Mouse (Mus musculus): ENCODE data around the gene Mansc1. TPM values are rescaled to one million over a fixed set of nuclear protein-coding genes. Genes with fewer than 3 reads are reported as not detected.
A peak's percentile ranks its signal among the peaks of the same experiment; 100 is the strongest.

The Mansc1 gene
- polyA plus RNA-seq, 1 experiment from 2014 or later = 5.8 TPM

DNA sequence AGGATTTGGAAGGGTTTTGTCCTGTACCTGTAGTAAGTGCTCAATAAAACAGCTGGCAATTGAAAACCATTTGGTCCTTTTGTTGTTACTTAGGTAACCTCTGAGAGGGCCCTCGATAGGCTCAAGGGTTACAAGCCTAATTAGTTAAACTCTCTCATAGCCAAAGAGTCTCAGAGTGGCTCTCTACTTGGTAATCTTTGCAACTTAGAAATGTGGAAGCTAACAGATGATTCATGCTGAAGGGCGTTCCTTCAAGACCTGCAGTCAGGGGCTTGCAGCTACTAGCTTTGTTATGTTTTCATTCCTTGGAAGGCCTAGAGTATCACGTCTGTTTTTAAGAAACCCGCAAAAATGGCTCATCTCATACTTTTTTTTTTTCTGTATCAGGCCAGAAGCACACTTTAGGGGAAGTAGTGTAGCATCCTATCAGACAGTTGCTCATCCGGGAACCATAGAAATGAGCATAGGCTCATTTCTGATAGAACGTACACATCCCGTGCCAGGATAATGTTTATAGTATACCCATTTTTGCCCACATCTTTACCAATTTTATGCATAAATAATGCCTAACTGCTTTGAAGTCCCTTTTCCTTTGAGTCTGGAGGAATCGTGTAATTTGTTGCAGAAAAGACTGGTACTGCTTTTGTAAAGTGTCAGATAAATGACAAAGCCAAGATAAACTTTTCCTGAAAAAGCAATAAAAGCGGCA, 9.6 kb upstream of the Mansc1 start:
- ATAC-seq (ENCODE audit: low FRiP score, low TSS enrichment) = no peak
- H3K4me2 ChIP-seq (replicated peaks; ENCODE audit: low read depth, low read length) = peak overlapping the region; percentile 59
- peak overlapping the region; percentile 70 for H3K4me3 ChIP-seq (ENCODE audit: low read length)
- H3K27me3 ChIP-seq (ENCODE audit: control insufficient read depth, insufficient read depth, low read length) = no peaks in the 10 kb centered on the region
- no peaks in the 10 kb centered on the region for H3K9me3 ChIP-seq (ENCODE audit: control insufficient read depth, low read length)
- 67% methylated on average over 9 of the region's 9 CpGs for WGBS
- no peak overlapping the region for H3K27ac ChIP-seq (ENCODE audit: low read depth, low read length)
- no peak overlapping the region for H3K9ac ChIP-seq (ENCODE audit: low read depth, low read length)
- H3K4me1 ChIP-seq (ENCODE audit: control insufficient read depth, insufficient read depth, low read length) = no peaks in the 10 kb centered on the region
- H3K36me3 ChIP-seq (ENCODE audit: control insufficient read depth, insufficient read depth, low read length) = no peaks in the 10 kb centered on the region

DNA sequence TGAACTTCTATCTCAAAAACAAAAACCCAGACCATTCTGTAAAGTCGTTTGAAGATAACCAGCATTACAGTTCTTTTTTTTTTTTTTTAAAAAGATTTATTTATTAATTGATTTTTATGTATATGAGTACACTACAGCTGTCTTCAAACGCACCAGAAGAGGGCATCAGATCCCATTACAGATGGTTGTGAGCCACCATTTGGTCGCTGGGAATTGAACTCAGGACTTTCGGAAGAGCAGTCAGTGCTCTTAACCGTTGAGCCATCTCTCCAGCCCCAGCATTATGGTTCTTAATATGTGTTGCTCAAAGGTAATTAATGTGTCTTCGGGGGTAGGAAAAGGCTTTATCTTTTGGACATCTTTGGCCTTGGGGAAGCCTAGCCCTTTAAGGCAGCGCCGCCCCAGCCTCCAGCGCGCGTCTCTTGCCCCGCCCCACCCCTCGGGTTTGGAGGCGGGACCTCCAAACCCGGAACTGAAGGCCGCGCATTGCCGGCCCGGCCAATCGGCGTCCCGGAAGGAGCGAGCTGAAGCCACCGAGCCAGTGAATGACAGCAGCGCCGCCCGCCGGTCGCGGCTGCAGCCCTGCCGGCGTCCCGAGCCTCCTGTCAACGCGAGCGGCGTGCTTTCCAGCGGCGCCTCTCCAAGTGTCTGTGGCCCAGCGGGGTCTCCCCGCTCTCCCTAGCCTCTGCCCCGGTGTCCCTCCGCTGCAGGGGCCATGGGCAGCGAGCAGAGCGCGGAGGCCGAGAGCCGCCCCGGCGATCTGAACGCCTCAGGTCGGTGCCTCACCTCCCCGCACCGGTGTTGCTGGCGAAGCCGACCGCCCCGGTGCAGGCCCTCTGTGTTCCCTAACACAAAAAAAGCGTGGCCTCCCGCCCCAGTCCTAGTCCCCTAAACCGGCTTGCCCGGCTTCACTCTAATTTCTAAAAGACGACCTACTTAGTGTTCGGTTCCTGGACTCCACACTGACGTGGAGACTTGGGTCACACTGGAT, 8.5 kb upstream of the Mansc1 start:
- Histone ChIP-seq H3K36me3 (ENCODE audit: control insufficient read depth, insufficient read depth, low read length) (no peaks in the 10 kb centered on the region), H3K27me3 (ENCODE audit: control insufficient read depth, insufficient read depth, low read length) (no peaks in the 10 kb centered on the region), H3K4me1 (ENCODE audit: control insufficient read depth, insufficient read depth, low read length) (no peaks in the 10 kb centered on the region), H3K4me2 (replicated peaks; ENCODE audit: low read depth, low read length) (peak overlapping the region; percentile 59), H3K27ac (ENCODE audit: low read depth, low read length) (no peak overlapping the region), H3K9ac (ENCODE audit: low read depth, low read length) (peak overlapping the region; percentile 76), H3K9me3 (ENCODE audit: control insufficient read depth, low read length) (no peaks in the 10 kb centered on the region), H3K4me3 (ENCODE audit: low read length) (peak overlapping the region; percentile 70)
- ATAC-seq (ENCODE audit: low FRiP score, low TSS enrichment) = peak; percentile 99
- WGBS = 2% methylated on average over 65 of the region's 65 CpGs

GRCm38 (mm10) chr6:134639900-134640299, 7.6 kb upstream of the Mansc1 start:
- Histone ChIP-seq H3K4me3 (ENCODE audit: low read length) (no peak overlapping the region), H3K36me3 (ENCODE audit: control insufficient read depth, insufficient read depth, low read length) (no peaks in the 10 kb centered on the region), H3K9me3 (ENCODE audit: control insufficient read depth, low read length) (no peaks in the 10 kb centered on the region), H3K4me1 (ENCODE audit: control insufficient read depth, insufficient read depth, low read length) (no peaks in the 10 kb centered on the region), H3K27me3 (ENCODE audit: control insufficient read depth, insufficient read depth, low read length) (no peaks in the 10 kb centered on the region), H3K27ac (ENCODE audit: low read depth, low read length) (no peak overlapping the region), H3K4me2 (replicated peaks; ENCODE audit: low read depth, low read length) (no peak overlapping the region), H3K9ac (ENCODE audit: low read depth, low read length) (no peak overlapping the region)
- ATAC-seq (ENCODE audit: low FRiP score, low TSS enrichment) = no peak
- WGBS = 95% methylated on average over 1 of the region's 1 CpGs

GRCm38 (mm10) chr6:134639210-134639609, 6.9 kb upstream of the Mansc1 start, which contains the start of gene Borcs5:
Borcs5 (plus strand) TSS chr6:134639510.
- Histone ChIP-seq H3K4me1 (ENCODE audit: control insufficient read depth, insufficient read depth, low read length) (no peaks in the 10 kb centered on the region), H3K9me3 (ENCODE audit: control insufficient read depth, low read length) (no peaks in the 10 kb centered on the region), H3K9ac (ENCODE audit: low read depth, low read length) (no peak within 1 kb of the TSS), H3K4me3 (ENCODE audit: low read length) (no peak within 1 kb of the TSS), H3K27ac (ENCODE audit: low read depth, low read length) (no peak within 1 kb of the TSS), H3K36me3 (ENCODE audit: control insufficient read depth, insufficient read depth, low read length) (no peaks in the 10 kb centered on the region), H3K27me3 (ENCODE audit: control insufficient read depth, insufficient read depth, low read length) (no peaks in the 10 kb centered on the region), H3K4me2 (replicated peaks; ENCODE audit: low read depth, low read length) (no peak within 1 kb of the TSS)
- WGBS = 92% methylated on average over 3 of the region's 3 CpGs
- ATAC-seq (ENCODE audit: low FRiP score, low TSS enrichment) = no peak

DNA sequence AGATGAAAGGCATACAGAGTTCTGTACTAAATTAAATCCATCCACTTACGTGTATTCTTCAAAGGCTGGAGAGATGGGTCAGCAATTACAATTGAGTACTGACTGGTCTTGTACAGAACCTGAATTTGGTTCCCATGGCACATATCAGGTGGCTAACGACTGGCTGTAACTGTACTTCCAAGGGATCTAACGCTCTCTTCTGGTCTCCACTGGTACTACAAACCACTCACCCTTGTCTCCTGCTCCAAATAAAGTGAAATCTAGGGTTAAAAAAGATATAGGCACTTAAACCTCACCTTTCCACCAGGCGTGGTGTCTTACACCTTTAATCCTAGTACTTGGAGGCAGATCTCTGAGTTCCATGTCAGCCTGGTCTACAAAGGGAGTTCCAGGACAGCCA, 4.2 kb upstream of the Mansc1 start:
- no peak overlapping the region for H3K27ac ChIP-seq (ENCODE audit: low read depth, low read length)
- ATAC-seq (ENCODE audit: low FRiP score, low TSS enrichment) = no peak
- no peaks in the 10 kb centered on the region for H3K9me3 ChIP-seq (ENCODE audit: control insufficient read depth, low read length)
- H3K4me2 ChIP-seq (replicated peaks; ENCODE audit: low read depth, low read length) = no peak overlapping the region
- H3K4me1 ChIP-seq (ENCODE audit: control insufficient read depth, insufficient read depth, low read length) = peaks cover 4% of the 10 kb centered on the region; the same call in 1 of the 2 replicates
- H3K27me3 ChIP-seq (ENCODE audit: control insufficient read depth, insufficient read depth, low read length) = no peaks in the 10 kb centered on the region
- 63% methylated on average over 4 of the region's 4 CpGs for WGBS
- no peak overlapping the region for H3K9ac ChIP-seq (ENCODE audit: low read depth, low read length)
- no peaks in the 10 kb centered on the region for H3K36me3 ChIP-seq (ENCODE audit: control insufficient read depth, insufficient read depth, low read length)
- H3K4me3 ChIP-seq (ENCODE audit: low read length) = no peak overlapping the region

GRCm38 (mm10) chr6:134633553-134633952, 1.3 kb upstream of the Mansc1 start:
- Histone ChIP-seq H3K4me2 (replicated peaks; ENCODE audit: low read depth, low read length) (no peak overlapping the region), H3K4me3 (ENCODE audit: low read length) (no peak overlapping the region), H3K4me1 (ENCODE audit: control insufficient read depth, insufficient read depth, low read length) (peaks cover 4% of the 10 kb centered on the region; the same call in 1 of the 2 replicates), H3K27ac (ENCODE audit: low read depth, low read length) (no peak overlapping the region), H3K27me3 (ENCODE audit: control insufficient read depth, insufficient read depth, low read length) (no peaks in the 10 kb centered on the region), H3K9me3 (ENCODE audit: control insufficient read depth, low read length) (no peaks in the 10 kb centered on the region), H3K36me3 (ENCODE audit: control insufficient read depth, insufficient read depth, low read length) (no peaks in the 10 kb centered on the region), H3K9ac (ENCODE audit: low read depth, low read length) (no peak overlapping the region)
- WGBS = 83% methylated on average over 8 of the region's 8 CpGs
- ATAC-seq (ENCODE audit: low FRiP score, low TSS enrichment) = no peak

- H3K27me3 ChIP-seq (ENCODE audit: control insufficient read depth, insufficient read depth, low read length) = no peaks in the 10 kb centered on the region
- no peak for ATAC-seq (ENCODE audit: low FRiP score, low TSS enrichment)
- peak overlapping the region; percentile 69; the same call in 1 of the 2 replicates for H3K9ac ChIP-seq (ENCODE audit: low read depth, low read length)
- H3K4me3 ChIP-seq (ENCODE audit: low read length) = peak overlapping the region; percentile 54
- no peaks in the 10 kb centered on the region for H3K36me3 ChIP-seq (ENCODE audit: control insufficient read depth, insufficient read depth, low read length)
- H3K27ac ChIP-seq (ENCODE audit: low read depth, low read length) = no peak overlapping the region
- H3K9me3 ChIP-seq (ENCODE audit: control insufficient read depth, low read length) = no peaks in the 10 kb centered on the region
- WGBS = 40% methylated on average over 5 of the region's 5 CpGs
- peaks cover 4% of the 10 kb centered on the region; the same call in 1 of the 2 replicates for H3K4me1 ChIP-seq (ENCODE audit: control insufficient read depth, insufficient read depth, low read length)
- peak overlapping the region; percentile 87 for H3K4me2 ChIP-seq (replicated peaks; ENCODE audit: low read depth, low read length)
Measured at GRCm38 (mm10) chr6:134632756-134633155, 468 bp upstream of the Mansc1 start.

GRCm38 (mm10) chr6:134630447-134630846, 1.8 kb downstream of the Mansc1 start:
- WGBS = 52% methylated on average over 9 of the region's 9 CpGs
- no peak overlapping the region for H3K4me3 ChIP-seq (ENCODE audit: low read length)
- H3K36me3 ChIP-seq (ENCODE audit: control insufficient read depth, insufficient read depth, low read length) = no peaks in the 10 kb centered on the region
- H3K4me1 ChIP-seq (ENCODE audit: control insufficient read depth, insufficient read depth, low read length) = peaks cover 4% of the 10 kb centered on the region; the same call in 1 of the 2 replicates
- H3K27ac ChIP-seq (ENCODE audit: low read depth, low read length) = no peak overlapping the region
- no peaks in the 10 kb centered on the region for H3K27me3 ChIP-seq (ENCODE audit: control insufficient read depth, insufficient read depth, low read length)
- H3K9me3 ChIP-seq (ENCODE audit: control insufficient read depth, low read length) = no peaks in the 10 kb centered on the region
- no peak overlapping the region for H3K4me2 ChIP-seq (replicated peaks; ENCODE audit: low read depth, low read length)
- ATAC-seq (ENCODE audit: low FRiP score, low TSS enrichment) = 0 out of 2 replicates have a peak, but pooled peaks have one; percentile 44
- H3K9ac ChIP-seq (ENCODE audit: low read depth, low read length) = no peak overlapping the region

Data from kidney, embryonic 14.5 days (tissue).